Mouse (Mus musculus) MEL (cell line): Measurements from ENCODE around the gene Vti1a. TPM values are rescaled to one million over a fixed set of nuclear protein-coding genes. Genes with fewer than 3 reads are reported as not detected.

ENCODE experiments used
- DNase-seq: peaks from one replicate; pipeline ENCODE4 v3.0.0; 2011; ENCODE audit warnings: low read depth, low spot score
- H3K27ac ChIP-seq: 2 replicates; pipeline ENCODE4 v1.5.1; 2012; ENCODE audit warnings: low read depth, mild to moderate bottlenecking, control low read depth, low read length, moderate library complexity; ENCODE audit not compliant: control insufficient read depth
- H3K27me3 ChIP-seq, 2 experiments: fragments of 150-350 bp in 1 of 2; sonication (generic) in 1 of 2; 2 replicates each; pipeline ENCODE4 v1.6.1; 2012; ENCODE audit warnings: low read length in 2 of 2, mild to moderate bottlenecking in 2 of 2, improper control_type of control experiment in 1 of 2, moderate library complexity in 1 of 2; ENCODE audit not compliant: insufficient read depth in 2 of 2, control insufficient read depth in 1 of 2
- H3K36me3 ChIP-seq, 2 experiments: 2 replicates each; pipeline ENCODE4 v1.6.1; 2012 to 2014; ENCODE audit warnings: low read length in 2 of 2, improper control_type of control experiment in 1 of 2, inconsistent platforms in 1 of 2, mild to moderate bottlenecking in 1 of 2; ENCODE audit not compliant: insufficient read depth in 2 of 2, control insufficient read depth in 1 of 2
- H3K4me1 ChIP-seq, 2 experiments: fragments of 150-350 bp in 1 of 2; sonication (generic) in 1 of 2; 2 replicates each; pipeline ENCODE4 v1.6.1; 2012; ENCODE audit warnings: low read length in 2 of 2, improper control_type of control experiment in 1 of 2, mild to moderate bottlenecking in 1 of 2; ENCODE audit not compliant: insufficient read depth in 2 of 2, control insufficient read depth in 1 of 2
- H3K4me3 ChIP-seq, 2 experiments: fragments of 150-350 bp in 1 of 2; sonication (generic) in 1 of 2; 2 replicates each; pipeline ENCODE4 v1.5.1; 2012; ENCODE audit warnings: low read depth in 2 of 2, low read length in 2 of 2, mild to moderate bottlenecking in 2 of 2, moderate library complexity in 2 of 2, control low read depth in 1 of 2, improper control_type of control experiment in 1 of 2; ENCODE audit not compliant: control insufficient read depth in 1 of 2, insufficient read depth in 1 of 2
- H3K79me2 ChIP-seq: 2 replicates; pipeline ENCODE4 v1.6.1; 2012; ENCODE audit warnings: mild to moderate bottlenecking, low read length, moderate library complexity; ENCODE audit not compliant: control insufficient read depth, poor library complexity, insufficient read depth
- H3K9ac ChIP-seq: 2 replicates; pipeline ENCODE4 v1.6.1; 2012; ENCODE audit warnings: low read depth, mild to moderate bottlenecking, control low read depth, low read length, moderate library complexity; ENCODE audit not compliant: control insufficient read depth, poor library complexity, severe bottlenecking
- H3K9me3 ChIP-seq: fragments of 150-350 bp; sonication (generic); replicated peaks from 2 replicates; pipeline ENCODE4 v1.6.1; 2012; ENCODE audit warnings: mild to moderate bottlenecking, low read length, improper control_type of control experiment, moderate library complexity; ENCODE audit not compliant: insufficient read depth
- BHLHE40 ChIP-seq: IDR thresholded peaks from 2 replicates; pipeline ENCODE4 v1.6.1; 2012; ENCODE audit warnings: low read depth, mild to moderate bottlenecking, inconsistent platforms, low read length, improper control_type of control experiment, borderline replicate concordance
- CHD1 ChIP-seq: IDR thresholded peaks from 2 replicates; pipeline ENCODE4 v1.6.1; 2012; ENCODE audit warnings: low read depth, mild to moderate bottlenecking, inconsistent platforms, low read length, improper control_type of control experiment
- CTCF ChIP-seq, 3 experiments: IDR thresholded peaks in 2 of 3; conservative IDR thresholded peaks in 1 of 3; 2 replicates each; pipeline ENCODE4 v1.5.1; 2011 to 2012; ENCODE audit warnings: low read length in 3 of 3, low read depth in 2 of 3, mild to moderate bottlenecking in 2 of 3, improper control_type of control experiment in 1 of 3, inconsistent platforms in 1 of 3, mixed read lengths in 1 of 3, moderate library complexity in 1 of 3; ENCODE audit not compliant: control insufficient read depth in 1 of 3, insufficient read depth in 1 of 3, poor library complexity in 1 of 3, severe bottlenecking in 1 of 3
- EP300 ChIP-seq, 2 experiments: IDR thresholded peaks; 2 replicates each; pipeline ENCODE4 v1.6.1; 2011; ENCODE audit warnings: improper control_type of control experiment in 2 of 2, low read length in 2 of 2, low read depth in 1 of 2, mild to moderate bottlenecking in 1 of 2
- GABPA ChIP-seq: IDR thresholded peaks from 2 replicates; pipeline ENCODE4 v1.6.1; 2012; ENCODE audit warnings: low read depth, mild to moderate bottlenecking, inconsistent platforms, low read length, improper control_type of control experiment, moderate library complexity
- JUND ChIP-seq: IDR thresholded peaks from 2 replicates; pipeline ENCODE4 v1.6.1; 2011; ENCODE audit warnings: low read depth, mild to moderate bottlenecking, improper control_type of control experiment, low read length
- MAX ChIP-seq: IDR thresholded peaks from 2 replicates; pipeline ENCODE4 v1.6.1; 2011; ENCODE audit warnings: low read length, improper control_type of control experiment
- MEF2A ChIP-seq: IDR thresholded peaks from 2 replicates; pipeline ENCODE4 v1.6.1; 2014; ENCODE audit warnings: low read depth, mild to moderate bottlenecking, inconsistent platforms, low read length, improper control_type of control experiment; ENCODE audit not compliant: poor library complexity, insufficient replicate concordance, severe bottlenecking; ENCODE audit errors: extremely low read depth
- MYB ChIP-seq: IDR thresholded peaks from 2 replicates; pipeline ENCODE4 v1.6.1; 2011; ENCODE audit warnings: mild to moderate bottlenecking, low read depth, low read length, improper control_type of control experiment
- MYC ChIP-seq: IDR thresholded peaks from 2 replicates; pipeline ENCODE4 v1.6.1; 2011; ENCODE audit warnings: low read depth, mild to moderate bottlenecking, low read length, improper control_type of control experiment, moderate library complexity
- NRF1 ChIP-seq: IDR thresholded peaks from 2 replicates; pipeline ENCODE4 v1.6.1; 2014; ENCODE audit warnings: low read depth, mild to moderate bottlenecking, inconsistent platforms, low read length, improper control_type of control experiment, moderate library complexity; ENCODE audit not compliant: poor library complexity, insufficient read depth, severe bottlenecking
- POLR2AphosphoS2 ChIP-seq: IDR thresholded peaks from 2 replicates; pipeline ENCODE4 v1.6.1; 2011; ENCODE audit warnings: low read length, improper control_type of control experiment
- RCOR1 ChIP-seq: IDR thresholded peaks from 2 replicates; pipeline ENCODE4 v1.6.1; 2012; ENCODE audit warnings: low read depth, mild to moderate bottlenecking, inconsistent platforms, low read length, improper control_type of control experiment
- SMC3 ChIP-seq: IDR thresholded peaks from 2 replicates; pipeline ENCODE4 v1.6.1; 2011; ENCODE audit warnings: low read depth, low read length, improper control_type of control experiment
- TAL1 ChIP-seq: IDR thresholded peaks from 2 replicates; pipeline ENCODE4 v1.6.1; 2012; ENCODE audit warnings: mild to moderate bottlenecking, inconsistent platforms, low read length, moderate library complexity, mixed read lengths
- UBTF ChIP-seq: IDR thresholded peaks from 2 replicates; pipeline ENCODE4 v1.6.1; 2012; ENCODE audit warnings: low read depth, mild to moderate bottlenecking, inconsistent platforms, low read length, improper control_type of control experiment, moderate library complexity, borderline replicate concordance; ENCODE audit not compliant: insufficient read depth
- USF1 ChIP-seq: IDR thresholded peaks from 2 replicates; pipeline ENCODE4 v1.6.1; 2014; ENCODE audit warnings: low read depth, mild to moderate bottlenecking, inconsistent platforms, low read length, improper control_type of control experiment, moderate library complexity
- USF2 ChIP-seq, 2 experiments: IDR thresholded peaks; 2 replicates each; pipeline ENCODE4 v1.6.1; 2011 to 2012; ENCODE audit warnings: improper control_type of control experiment in 2 of 2, low read length in 2 of 2, borderline replicate concordance in 1 of 2, inconsistent platforms in 1 of 2, low read depth in 1 of 2, mild to moderate bottlenecking in 1 of 2; ENCODE audit not compliant: insufficient read depth in 1 of 2
- ZC3H11A ChIP-seq: IDR thresholded peaks from 2 replicates; pipeline ENCODE4 v1.6.1; 2012; ENCODE audit warnings: low read depth, mild to moderate bottlenecking, inconsistent platforms, low read length, improper control_type of control experiment
- ZKSCAN1 ChIP-seq: IDR thresholded peaks from 2 replicates; pipeline ENCODE4 v1.6.1; 2012; ENCODE audit warnings: low read depth, mild to moderate bottlenecking, inconsistent platforms, low read length, improper control_type of control experiment, moderate library complexity
- polyA plus RNA-seq, 2 experiments: library from polyadenylated mRNA; stranded (reverse) in 1 of 2; unstranded in 1 of 2; fragments of >175 nt in 1 of 2; fragments of >200 nt in 1 of 2; gene quantifications; 2 replicates each; pipeline versions ENCODE4 v1.2.1 to v1.2.4; 2012; ENCODE audit warnings: low replicate concordance in 2 of 2, low read depth in 1 of 2; ENCODE audit not compliant: insufficient read length in 2 of 2, insufficient read depth in 1 of 2, missing spikeins in 1 of 2
- total RNA-seq: library from RNA; depleted of rRNA; stranded (reverse); fragments of 300-350 nt; gene quantifications from 2 replicates; pipeline ENCODE4 v1.2.3, GENCODE M21; 2012

Vti1a gene
- total and polyA plus RNA-seq, 3 experiments: 37.2 to 119 (median 42.8) TPM

DNA sequence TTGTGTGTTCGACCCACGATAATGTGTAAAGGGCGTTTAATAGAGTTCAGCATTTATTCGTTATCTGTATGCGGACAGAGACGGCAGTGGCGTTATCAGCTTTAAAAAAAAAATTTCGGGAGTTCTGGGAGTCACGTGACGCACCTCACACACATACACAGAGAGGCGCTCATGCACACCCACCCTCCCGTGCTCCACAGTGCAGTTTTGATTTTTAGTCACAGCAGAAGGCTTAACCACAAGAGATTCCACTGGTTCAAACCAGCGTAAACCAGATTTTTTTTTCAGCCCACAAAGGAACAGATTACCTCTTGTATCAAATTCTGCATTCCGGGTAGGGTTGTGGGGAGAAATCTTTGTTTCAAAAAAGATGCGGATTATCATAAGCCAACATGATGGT, 68.5 kb downstream of the Vti1a start:
- no peak overlapping the region for H3K4me3 ChIP-seq
- no peak overlapping the region for H3K9ac ChIP-seq
- no peak overlapping the region for H3K27ac ChIP-seq
- H3K4me1 ChIP-seq: no peaks in the 10 kb centered on the region; a peak in 1 of 4 replicates
- no peaks in the 10 kb centered on the region for H3K9me3 ChIP-seq
- DNase-seq: no peak
- no peaks in the 10 kb centered on the region for H3K27me3 ChIP-seq
- TF ChIP-seq USF1 (0 out of 2 replicates have a peak, but pooled peaks have one; percentile 17), ZC3H11A (no peak), RCOR1 (peak; percentile 28; the same call in 1 of the 2 replicates)
- TF ChIP-seq, all 39 proteins: peak for 2
- Histone ChIP-seq H3K79me2 (no peaks in the 10 kb centered on the region), H3K36me3 (peaks cover 0 to 4% of the 10 kb centered on the region in 2 experiments; a peak in 3 of 4 replicates)

DNA sequence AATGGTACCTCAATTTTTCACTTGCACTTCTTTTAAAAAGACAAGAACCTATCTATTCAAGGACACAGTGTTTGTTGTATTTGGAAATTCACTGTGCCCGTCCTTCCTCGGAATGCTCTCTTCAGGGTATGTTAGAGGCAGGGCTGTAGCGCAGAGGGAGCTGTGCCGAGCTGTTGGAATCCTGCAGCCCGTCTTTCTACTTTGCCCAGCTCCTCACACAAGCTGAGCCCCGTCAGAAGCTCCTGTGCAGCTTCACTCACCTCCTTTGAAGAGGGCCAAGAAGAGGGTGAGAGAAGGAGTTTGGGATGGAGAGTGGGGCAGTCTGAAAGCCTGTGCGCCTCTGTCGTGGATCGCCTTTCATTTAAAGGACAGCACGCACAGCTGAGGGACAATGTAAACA, 72.9 kb downstream of the Vti1a start:
- H3K79me2 ChIP-seq: no peaks in the 10 kb centered on the region
- H3K9me3 ChIP-seq: no peaks in the 10 kb centered on the region
- DNase-seq: no peak
- H3K36me3 ChIP-seq: peaks cover 0 to 6% of the 10 kb centered on the region in 2 experiments; a peak in 3 of 4 replicates
- no peak overlapping the region for H3K27ac ChIP-seq
- no peaks in the 10 kb centered on the region for H3K27me3 ChIP-seq
- H3K9ac ChIP-seq: no peak overlapping the region
- no peak overlapping the region for H3K4me3 ChIP-seq
- no peaks in the 10 kb centered on the region; a peak in 1 of 4 replicates for H3K4me1 ChIP-seq
- no peak for TF ChIP-seq MAX
- no peak for TF ChIP-seq RCOR1
- TF ChIP-seq POLR2AphosphoS2: no peak
- no peak for TF ChIP-seq GABPA
- no peak for TF ChIP-seq MEF2A
- no peak for TF ChIP-seq EP300 (IDR thresholded peaks at IDR 0.05; ENCODE audit: low read depth in 1 of 2, low read length in 2 of 2)
- TF ChIP-seq UBTF: no peak
- TF ChIP-seq MYC: no peak
- no peak for TF ChIP-seq SMC3
- TF ChIP-seq CTCF (IDR thresholded peaks at IDR 0.05 in 2 of 3, conservative IDR thresholded peaks at IDR 0.05 in 1 of 3; ENCODE audit: control insufficient read depth in 1 of 3, insufficient read depth in 1 of 3, low read depth in 2 of 3, low read length in 3 of 3, poor library complexity in 1 of 3, severe bottlenecking in 1 of 3): no peak
- no peak for TF ChIP-seq CHD1
- TF ChIP-seq TAL1: no peak
- no peak for TF ChIP-seq NRF1
- no peak for TF ChIP-seq MYB
- no peak for TF ChIP-seq USF2 (IDR thresholded peaks at IDR 0.05; ENCODE audit: borderline replicate concordance in 1 of 2, insufficient read depth in 1 of 2, low read depth in 1 of 2, low read length in 2 of 2)
- no peak for TF ChIP-seq BHLHE40
- no peak for TF ChIP-seq ZKSCAN1
- TF ChIP-seq JUND: no peak
- TF ChIP-seq, all 39 proteins: peak for 0
